Mouse (Mus musculus) telencephalon, adult 2 months (tissue): ENCODE data around the gene Ermp1.

ENCODE experiments used
- DNase-seq: peaks from one replicate; pipeline ENCODE4 v3.0.0-alpha.2; 2011; ENCODE audit warnings: low read depth, low spot score

The Ermp1 gene

DNA sequence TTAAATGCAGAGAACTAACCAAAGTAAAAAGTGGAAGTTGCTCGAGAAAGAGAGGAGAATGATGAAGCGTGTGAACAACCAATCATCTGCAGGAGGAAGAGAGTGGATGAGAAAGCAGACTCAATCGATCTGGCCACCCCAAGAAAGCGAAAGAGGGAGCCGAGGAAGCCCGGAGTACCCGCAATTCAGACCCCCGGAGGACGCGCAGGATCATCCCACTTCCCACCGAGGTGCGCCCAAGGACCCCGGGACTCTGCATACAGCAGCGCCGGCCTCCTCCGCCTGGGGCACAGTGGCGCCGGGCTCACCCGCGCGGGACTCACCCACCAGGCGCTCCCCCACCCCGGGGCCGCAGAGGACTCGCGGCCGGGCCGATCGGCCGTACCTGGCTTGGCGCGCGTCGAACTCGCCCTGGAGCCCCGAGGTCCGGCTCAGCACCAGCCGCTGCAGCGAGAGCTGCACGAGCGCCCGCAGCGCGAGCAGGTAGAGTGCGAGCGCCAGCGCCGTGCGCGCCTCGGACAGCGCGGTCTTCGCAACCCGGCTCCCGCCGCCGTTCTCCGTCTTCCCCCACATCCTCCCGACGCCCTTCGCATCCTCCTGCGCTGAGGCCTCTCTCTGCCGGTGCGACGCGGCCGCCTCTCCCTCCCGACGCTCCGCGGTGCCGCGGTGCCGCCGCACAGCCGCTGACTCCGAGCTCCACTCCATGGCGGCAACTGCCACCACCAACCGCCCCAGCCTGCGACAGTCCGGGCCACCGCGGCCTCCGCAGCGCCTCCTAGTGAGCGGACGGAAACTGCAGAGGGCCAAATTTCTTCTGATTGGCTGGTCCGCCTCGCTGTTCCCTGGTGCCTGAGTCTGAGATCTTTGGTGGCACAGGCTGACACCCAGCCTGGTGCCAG is at the start of gene Ermp1:
Gene Ermp1 (minus strand): TSS at position 765 of the 899 bp plus-strand sequence.
- DNase-seq: peak; percentile 86

GRCm38 (mm10) chr19:29697245-29697874 is 49.1 kb upstream of the Ermp1 start, which contains the start of gene Mlana:
Gene Mlana (plus strand): TSS chr19:29697824.
- no peak for DNase-seq

GRCm38 (mm10) chr19:29696840-29697239 is 48.6 kb upstream of the Ermp1 start:
- DNase-seq: no peak

DNA sequence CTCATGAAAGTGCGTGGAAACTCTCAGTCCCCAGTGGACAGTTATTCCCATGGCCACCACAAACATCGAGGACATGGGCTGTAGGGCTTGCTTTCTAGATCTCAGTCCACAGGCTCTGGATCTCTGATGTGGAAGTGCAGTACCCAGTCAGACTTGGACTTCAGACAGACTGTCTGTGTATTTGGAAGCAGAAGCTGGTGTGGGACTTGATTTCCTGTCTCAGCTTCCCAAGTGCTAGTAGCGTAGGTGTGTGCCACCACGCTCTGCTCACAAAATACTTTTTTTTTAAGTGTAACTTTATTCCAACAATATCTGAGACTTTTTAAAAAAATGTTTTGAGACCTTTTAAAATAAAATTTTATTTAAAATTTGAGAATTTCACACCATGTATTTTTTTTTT is 48.1 kb upstream of the Ermp1 start:
- DNase-seq: no peak

DNA sequence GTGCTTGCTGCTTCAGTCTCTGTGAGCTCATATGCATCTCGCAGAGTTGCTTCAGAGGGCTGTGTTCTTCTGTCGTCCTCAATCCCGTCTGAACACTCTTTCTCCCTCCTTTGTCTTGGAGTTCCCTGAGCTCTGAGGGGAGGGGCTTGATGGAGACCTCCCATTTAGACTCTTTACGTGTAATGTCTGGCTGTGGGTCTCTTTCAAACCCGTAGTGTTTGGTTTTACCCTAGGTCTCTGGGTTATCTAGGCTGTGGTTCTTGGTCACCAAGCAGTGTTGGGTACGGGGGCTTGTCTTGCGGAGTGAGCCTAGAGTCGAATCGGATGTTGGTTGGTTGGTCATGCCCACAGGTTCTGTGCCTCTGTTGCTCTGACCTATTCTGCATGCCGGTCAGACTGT is 46.9 kb upstream of the Ermp1 start:
- DNase-seq: no peak

DNA sequence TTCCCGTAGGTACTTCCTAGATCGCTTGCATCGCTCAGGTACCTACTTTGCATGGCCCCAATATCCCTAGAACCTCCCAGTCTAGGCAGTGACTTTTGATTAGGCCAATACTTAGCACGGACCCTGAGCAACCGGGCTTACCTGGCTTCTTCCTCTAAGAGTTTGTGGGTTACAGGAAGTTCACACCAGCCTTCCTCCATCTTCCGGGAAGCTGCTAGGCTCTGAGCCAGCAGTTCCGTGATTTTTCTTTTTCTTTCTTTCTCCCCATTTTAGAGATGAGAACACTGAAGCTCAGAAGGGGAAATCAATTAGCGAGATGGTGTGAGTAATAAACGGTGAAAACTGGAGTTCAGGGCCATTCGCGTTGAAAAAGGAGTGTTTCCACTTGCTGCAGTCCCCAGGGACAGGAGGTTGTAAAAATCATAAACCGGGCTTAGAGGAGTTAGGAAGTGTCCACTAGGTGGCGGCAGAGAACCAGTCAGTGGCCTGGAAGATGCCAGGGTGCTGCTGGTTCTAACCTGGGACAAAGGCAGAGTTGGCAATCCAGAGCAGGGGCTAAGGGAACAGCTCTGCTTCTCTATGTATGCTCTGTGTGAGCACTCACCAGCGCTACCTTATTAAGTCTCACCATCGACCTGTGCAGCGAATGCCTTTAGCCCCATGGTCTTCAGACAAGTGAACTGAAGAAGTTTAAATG is 35.8 kb upstream of the Ermp1 start:
- peak; percentile 47 for DNase-seq

DNA sequence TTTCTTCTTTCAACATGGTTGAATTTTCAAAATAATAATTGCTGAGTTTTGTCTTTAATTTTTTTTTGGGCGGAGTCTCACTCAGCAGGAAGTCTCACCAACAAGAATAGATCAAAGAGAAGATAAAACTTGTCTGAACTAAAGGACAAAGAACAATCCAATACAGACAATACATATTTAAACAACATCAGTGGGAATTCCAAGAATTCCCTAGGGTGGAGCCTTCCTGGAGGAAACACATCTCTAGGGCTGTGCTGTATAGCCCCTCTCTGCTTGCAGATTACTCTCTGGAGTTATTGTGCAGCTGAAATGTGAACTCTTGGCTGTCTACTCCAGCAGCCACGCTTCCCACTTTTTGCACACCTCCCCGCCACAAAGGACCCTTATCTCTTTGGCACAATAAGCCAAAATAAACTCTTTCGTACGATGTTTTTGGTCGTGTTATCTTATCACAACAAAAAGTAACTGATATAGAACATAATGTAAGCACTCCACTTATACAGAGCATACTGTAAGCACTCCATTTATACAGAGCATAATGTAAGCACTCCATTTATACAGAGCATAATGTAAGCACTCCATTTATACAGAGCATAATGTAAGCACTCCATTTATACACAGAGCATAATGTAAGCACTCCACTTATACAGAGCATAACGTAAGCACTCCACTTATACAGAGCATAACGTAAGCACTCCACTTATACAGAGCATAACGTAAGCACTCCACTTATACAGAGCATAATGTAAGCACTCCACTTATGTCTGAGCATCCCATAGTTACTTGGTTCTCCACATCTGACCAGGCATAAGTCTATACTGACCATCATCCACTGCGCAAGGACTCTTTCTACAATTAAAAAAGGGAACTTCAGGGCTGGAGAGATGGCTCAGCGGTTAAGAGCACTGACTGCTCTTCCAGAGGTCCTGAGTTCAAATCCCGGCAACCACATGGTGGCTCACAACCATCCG is 32.3 kb upstream of the Ermp1 start:
- DNase-seq: no peak

GRCm38 (mm10) chr19:29678181-29678778 is 30.1 kb upstream of the Ermp1 start:
- DNase-seq: no peak

DNA sequence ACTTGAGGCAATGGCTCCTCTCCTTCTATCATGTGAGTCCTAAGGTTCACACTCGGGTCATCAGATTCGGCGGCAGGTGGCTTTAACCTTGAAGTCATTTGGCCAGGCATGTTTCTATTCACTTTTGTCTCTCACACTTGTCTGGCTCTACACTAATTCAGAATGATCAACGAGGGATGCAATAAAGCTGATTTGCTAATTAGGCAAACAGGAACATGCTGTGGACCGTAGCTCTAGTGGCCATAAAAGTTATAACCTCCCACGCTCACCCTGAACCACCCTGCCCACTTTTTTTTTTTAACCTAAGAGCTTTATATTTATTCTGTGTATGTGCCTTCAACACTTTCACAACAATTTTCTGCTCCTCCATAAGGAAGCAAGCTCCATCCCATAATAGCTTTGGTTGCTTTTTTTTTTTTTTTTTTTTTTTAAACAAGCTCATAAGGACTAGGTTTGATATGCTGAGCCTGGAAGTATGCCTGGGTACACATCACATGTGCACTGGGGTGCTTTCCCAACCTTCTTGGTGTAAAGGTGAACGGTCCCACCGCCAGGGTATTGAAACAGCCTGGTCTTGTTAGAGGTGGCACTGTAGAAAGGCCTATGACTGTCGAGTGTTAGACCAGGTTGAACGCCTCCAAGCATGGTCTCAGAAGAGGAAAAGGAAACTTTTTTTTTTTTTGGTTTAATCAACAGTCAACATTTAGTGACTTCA is 28.4 kb upstream of the Ermp1 start:
- no peak for DNase-seq

- DNase-seq: no peak
These were observed 27.4 kb upstream of the Ermp1 start for GRCm38 (mm10) chr19:29675562-29676078.

DNA sequence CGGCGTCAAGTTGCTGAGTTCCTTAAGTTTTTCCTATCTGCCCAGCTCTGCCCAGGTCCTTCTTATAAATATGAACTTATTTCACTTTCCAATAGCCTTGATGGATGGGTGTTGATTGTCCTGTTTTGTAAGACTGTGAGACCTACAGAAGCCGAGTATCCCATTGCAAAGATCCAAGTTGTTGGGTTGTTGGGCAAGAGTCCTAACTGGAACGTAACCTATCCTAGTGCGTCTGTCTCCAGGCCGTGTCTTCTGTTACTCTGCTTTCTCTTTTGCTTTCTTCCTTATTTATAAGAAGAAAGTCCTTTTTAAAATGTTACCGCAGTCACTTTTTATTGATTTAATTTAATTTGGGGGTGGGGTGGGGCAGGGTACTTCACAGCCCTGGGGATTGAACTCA is 26.7 kb upstream of the Ermp1 start:
- DNase-seq: no peak

DNA sequence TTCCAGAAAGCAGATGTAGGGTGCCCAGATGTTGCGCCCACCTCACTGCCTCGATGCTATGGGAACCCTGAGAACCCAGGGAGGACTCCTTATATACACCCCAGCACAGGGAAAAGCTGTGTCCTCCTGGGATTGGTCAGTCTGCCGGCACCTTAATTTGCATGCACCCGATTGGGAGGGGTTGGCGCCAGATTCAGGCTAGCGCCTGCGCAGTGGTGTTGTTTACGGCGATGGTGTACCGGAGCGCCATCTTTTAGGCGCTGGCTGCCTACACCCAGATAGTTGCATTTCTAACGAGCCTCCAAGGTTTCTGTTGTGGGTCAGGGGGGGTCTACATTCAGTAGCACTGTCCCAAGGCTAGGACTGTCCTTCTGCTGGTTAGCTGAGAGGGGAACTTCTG is 24.4 kb upstream of the Ermp1 start:
- no peak for DNase-seq

- no peak for DNase-seq
These were observed 22.9 kb upstream of the Ermp1 start for GRCm38 (mm10) chr19:29671160-29671559.

- no peak for DNase-seq
These were observed 22.0 kb upstream of the Ermp1 start for GRCm38 (mm10) chr19:29670247-29670646.

DNA sequence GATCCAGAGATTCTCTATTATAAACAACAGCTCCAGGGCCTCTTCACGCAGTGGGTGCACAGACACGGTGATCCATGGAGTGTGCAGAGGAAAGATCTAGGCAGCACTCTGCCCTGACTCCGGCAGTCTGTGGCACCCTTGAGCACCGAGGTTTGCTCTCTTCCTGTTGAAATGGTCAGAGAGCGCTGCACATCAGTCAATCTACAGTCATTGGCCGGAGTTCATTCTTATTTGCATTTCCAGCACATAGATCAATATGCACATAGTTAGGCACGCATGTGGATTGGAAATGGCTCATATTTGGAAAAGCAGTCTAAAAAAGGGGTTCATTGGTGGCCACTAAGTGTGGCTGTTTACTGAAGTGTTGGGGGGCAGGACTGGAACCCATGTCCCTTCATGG is 19.9 kb upstream of the Ermp1 start:
- DNase-seq: no peak

GRCm38 (mm10) chr19:29666965-29667594 is 18.9 kb upstream of the Ermp1 start:
- DNase-seq: no peak

- DNase-seq: no peak
These were observed 17.9 kb upstream of the Ermp1 start for GRCm38 (mm10) chr19:29666164-29666563.

DNA sequence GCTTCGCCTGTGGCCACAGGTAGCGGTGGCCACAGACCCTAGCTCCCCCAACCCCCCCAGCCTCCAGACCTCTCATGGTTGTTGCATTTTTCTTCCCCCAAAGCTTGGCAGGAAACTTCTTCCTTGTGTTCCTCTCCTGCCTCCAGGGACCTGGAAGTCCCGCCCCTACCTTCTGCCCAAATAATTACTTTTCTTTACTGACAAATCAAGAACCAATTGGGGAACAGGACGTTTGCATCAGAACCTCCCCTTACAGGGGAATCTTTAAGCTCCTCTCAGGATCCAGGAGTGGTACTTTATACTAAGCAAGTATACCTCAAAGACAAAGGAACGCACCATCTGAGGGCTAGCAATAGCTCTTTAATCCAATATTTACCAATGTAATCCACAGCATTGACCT is 16.7 kb upstream of the Ermp1 start:
- DNase-seq: no peak

DNA sequence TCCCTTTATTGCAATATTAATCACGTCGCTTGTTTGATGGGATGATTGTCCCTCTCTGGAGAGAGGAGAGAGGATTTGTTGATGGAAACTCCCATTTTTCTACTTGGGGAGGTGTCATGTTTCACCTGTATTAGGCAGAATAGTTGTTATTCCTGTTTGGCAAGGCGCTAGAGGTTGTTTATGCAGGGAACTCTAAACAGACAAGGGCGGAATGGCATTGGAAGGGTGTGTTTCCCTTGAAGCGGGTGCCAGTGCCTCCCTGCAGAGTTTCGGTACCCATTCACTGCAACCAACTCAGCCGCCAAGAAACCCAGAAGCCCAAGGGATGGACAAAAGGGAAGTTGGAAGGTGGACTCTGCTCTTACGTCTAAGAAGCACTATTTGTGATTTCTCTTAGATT is 15.6 kb upstream of the Ermp1 start:
- DNase-seq: no peak
